Mouse (Mus musculus) MEL (cell line): Measurements from ENCODE around the gene Tnfrsf19. TPM values are rescaled to one million over a fixed set of nuclear protein-coding genes. Genes with fewer than 3 reads are reported as not detected.

Experiments
- DNase-seq: peaks from one replicate; pipeline ENCODE4 v3.0.0; 2011; ENCODE audit warnings: low read depth, low spot score
- H3K27ac ChIP-seq: 2 replicates; pipeline ENCODE4 v1.5.1; 2012; ENCODE audit warnings: low read depth, mild to moderate bottlenecking, control low read depth, low read length, moderate library complexity; ENCODE audit not compliant: control insufficient read depth
- H3K27me3 ChIP-seq, 2 experiments: fragments of 150-350 bp in 1 of 2; sonication (generic) in 1 of 2; 2 replicates each; pipeline ENCODE4 v1.6.1; 2012; ENCODE audit warnings: low read length in 2 of 2, mild to moderate bottlenecking in 2 of 2, improper control_type of control experiment in 1 of 2, moderate library complexity in 1 of 2; ENCODE audit not compliant: insufficient read depth in 2 of 2, control insufficient read depth in 1 of 2
- H3K36me3 ChIP-seq, 2 experiments: 2 replicates each; pipeline ENCODE4 v1.6.1; 2012 to 2014; ENCODE audit warnings: low read length in 2 of 2, improper control_type of control experiment in 1 of 2, inconsistent platforms in 1 of 2, mild to moderate bottlenecking in 1 of 2; ENCODE audit not compliant: insufficient read depth in 2 of 2, control insufficient read depth in 1 of 2
- H3K4me1 ChIP-seq, 2 experiments: fragments of 150-350 bp in 1 of 2; sonication (generic) in 1 of 2; 2 replicates each; pipeline ENCODE4 v1.6.1; 2012; ENCODE audit warnings: low read length in 2 of 2, improper control_type of control experiment in 1 of 2, mild to moderate bottlenecking in 1 of 2; ENCODE audit not compliant: insufficient read depth in 2 of 2, control insufficient read depth in 1 of 2
- H3K4me3 ChIP-seq, 2 experiments: fragments of 150-350 bp in 1 of 2; sonication (generic) in 1 of 2; 2 replicates each; pipeline ENCODE4 v1.5.1; 2012; ENCODE audit warnings: low read depth in 2 of 2, low read length in 2 of 2, mild to moderate bottlenecking in 2 of 2, moderate library complexity in 2 of 2, control low read depth in 1 of 2, improper control_type of control experiment in 1 of 2; ENCODE audit not compliant: control insufficient read depth in 1 of 2, insufficient read depth in 1 of 2
- H3K79me2 ChIP-seq: 2 replicates; pipeline ENCODE4 v1.6.1; 2012; ENCODE audit warnings: mild to moderate bottlenecking, low read length, moderate library complexity; ENCODE audit not compliant: control insufficient read depth, poor library complexity, insufficient read depth
- H3K9ac ChIP-seq: 2 replicates; pipeline ENCODE4 v1.6.1; 2012; ENCODE audit warnings: low read depth, mild to moderate bottlenecking, control low read depth, low read length, moderate library complexity; ENCODE audit not compliant: control insufficient read depth, poor library complexity, severe bottlenecking
- H3K9me3 ChIP-seq: fragments of 150-350 bp; sonication (generic); replicated peaks from 2 replicates; pipeline ENCODE4 v1.6.1; 2012; ENCODE audit warnings: mild to moderate bottlenecking, low read length, improper control_type of control experiment, moderate library complexity; ENCODE audit not compliant: insufficient read depth
- CHD1 ChIP-seq: IDR thresholded peaks from 2 replicates; pipeline ENCODE4 v1.6.1; 2012; ENCODE audit warnings: low read depth, mild to moderate bottlenecking, inconsistent platforms, low read length, improper control_type of control experiment
- E2F4 ChIP-seq: IDR thresholded peaks from 2 replicates; pipeline ENCODE4 v1.6.1; 2011; ENCODE audit warnings: low read depth, low read length, improper control_type of control experiment, borderline replicate concordance
- EP300 ChIP-seq, 2 experiments: IDR thresholded peaks; 2 replicates each; pipeline ENCODE4 v1.6.1; 2011; ENCODE audit warnings: improper control_type of control experiment in 2 of 2, low read length in 2 of 2, low read depth in 1 of 2, mild to moderate bottlenecking in 1 of 2
- GABPA ChIP-seq: IDR thresholded peaks from 2 replicates; pipeline ENCODE4 v1.6.1; 2012; ENCODE audit warnings: low read depth, mild to moderate bottlenecking, inconsistent platforms, low read length, improper control_type of control experiment, moderate library complexity
- GATA1 ChIP-seq: IDR thresholded peaks from 2 replicates; pipeline ENCODE4 v1.6.1; 2011; ENCODE audit warnings: low read depth, low read length, improper control_type of control experiment
- HCFC1 ChIP-seq: IDR thresholded peaks from 2 replicates; pipeline ENCODE4 v1.6.1; 2012; ENCODE audit warnings: low read depth, mild to moderate bottlenecking, inconsistent platforms, low read length, improper control_type of control experiment, moderate library complexity
- JUND ChIP-seq: IDR thresholded peaks from 2 replicates; pipeline ENCODE4 v1.6.1; 2011; ENCODE audit warnings: low read depth, mild to moderate bottlenecking, improper control_type of control experiment, low read length
- MAX ChIP-seq: IDR thresholded peaks from 2 replicates; pipeline ENCODE4 v1.6.1; 2011; ENCODE audit warnings: low read length, improper control_type of control experiment
- MEF2A ChIP-seq: IDR thresholded peaks from 2 replicates; pipeline ENCODE4 v1.6.1; 2014; ENCODE audit warnings: low read depth, mild to moderate bottlenecking, inconsistent platforms, low read length, improper control_type of control experiment; ENCODE audit not compliant: poor library complexity, insufficient replicate concordance, severe bottlenecking; ENCODE audit errors: extremely low read depth
- MYB ChIP-seq: IDR thresholded peaks from 2 replicates; pipeline ENCODE4 v1.6.1; 2011; ENCODE audit warnings: mild to moderate bottlenecking, low read depth, low read length, improper control_type of control experiment
- MYC ChIP-seq: IDR thresholded peaks from 2 replicates; pipeline ENCODE4 v1.6.1; 2011; ENCODE audit warnings: low read depth, mild to moderate bottlenecking, low read length, improper control_type of control experiment, moderate library complexity
- NELFE ChIP-seq: IDR thresholded peaks from 2 replicates; pipeline ENCODE4 v1.6.1; 2011; ENCODE audit warnings: low read depth, low read length, improper control_type of control experiment
- POLR2A ChIP-seq, 2 experiments: IDR thresholded peaks; 2 replicates each; pipeline ENCODE4 v1.6.1; 2011 to 2012; ENCODE audit warnings: low read length in 2 of 2, mild to moderate bottlenecking in 2 of 2, control low read depth in 1 of 2, improper control_type of control experiment in 1 of 2, low read depth in 1 of 2, moderate library complexity in 1 of 2; ENCODE audit not compliant: control insufficient read depth in 1 of 2, insufficient read depth in 1 of 2, poor library complexity in 1 of 2
- POLR2AphosphoS5 ChIP-seq: IDR thresholded peaks from 2 replicates; pipeline ENCODE4 v1.6.1; 2012; ENCODE audit warnings: low read depth, borderline replicate concordance, mild to moderate bottlenecking, inconsistent platforms, low read length, moderate library complexity, mixed read lengths
- RCOR1 ChIP-seq: IDR thresholded peaks from 2 replicates; pipeline ENCODE4 v1.6.1; 2012; ENCODE audit warnings: low read depth, mild to moderate bottlenecking, inconsistent platforms, low read length, improper control_type of control experiment
- SIN3A ChIP-seq: IDR thresholded peaks from 2 replicates; pipeline ENCODE4 v1.6.1; 2012; ENCODE audit warnings: low read length, improper control_type of control experiment, inconsistent platforms
- ZKSCAN1 ChIP-seq: IDR thresholded peaks from 2 replicates; pipeline ENCODE4 v1.6.1; 2012; ENCODE audit warnings: low read depth, mild to moderate bottlenecking, inconsistent platforms, low read length, improper control_type of control experiment, moderate library complexity
- polyA plus RNA-seq, 2 experiments: library from polyadenylated mRNA; stranded (reverse) in 1 of 2; unstranded in 1 of 2; fragments of >175 nt in 1 of 2; fragments of >200 nt in 1 of 2; gene quantifications; 2 replicates each; pipeline versions ENCODE4 v1.2.1 to v1.2.4; 2012; ENCODE audit warnings: low replicate concordance in 2 of 2, low read depth in 1 of 2; ENCODE audit not compliant: insufficient read length in 2 of 2, insufficient read depth in 1 of 2, missing spikeins in 1 of 2
- total RNA-seq: library from RNA; depleted of rRNA; stranded (reverse); fragments of 300-350 nt; gene quantifications from 2 replicates; pipeline ENCODE4 v1.2.3, GENCODE M21; 2012

Tnfrsf19 gene
- total and polyA plus RNA-seq, 3 experiments, result not detected

DNA sequence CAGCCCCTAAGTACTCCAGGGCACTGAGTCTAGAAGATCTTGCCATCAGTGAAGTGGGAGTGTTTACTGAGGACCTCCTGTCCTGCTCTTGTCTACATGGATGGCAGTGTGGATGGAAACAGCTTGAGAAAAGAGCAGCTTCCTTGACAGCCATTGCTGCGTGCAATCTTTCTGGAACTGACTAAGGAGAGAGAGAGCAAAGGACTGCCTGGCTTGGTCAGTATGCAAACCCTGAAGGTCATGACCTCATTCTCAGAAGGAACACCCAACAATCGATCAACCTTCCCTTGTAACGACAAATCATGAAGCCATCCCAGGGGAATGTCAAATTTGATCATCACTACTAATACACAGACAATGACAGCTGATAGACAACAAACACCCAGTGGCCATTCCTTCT, 70.1 kb downstream of the Tnfrsf19 start:
- Histone ChIP-seq H3K79me2 (no peaks in the 10 kb centered on the region), H3K9ac (no peak overlapping the region), H3K27ac (no peak overlapping the region), H3K36me3 (no peaks in the 10 kb centered on the region), H3K4me3 (no peak overlapping the region), H3K9me3 (no peaks in the 10 kb centered on the region), H3K4me1 (no peaks in the 10 kb centered on the region), H3K27me3 (no peaks in the 10 kb centered on the region)
- DNase-seq, result no peak
- TF ChIP-seq MAX, result no peak
- no peak for TF ChIP-seq POLR2A (IDR thresholded peaks at IDR 0.05; ENCODE audit: control insufficient read depth in 1 of 2, insufficient read depth in 1 of 2, low read depth in 1 of 2, low read length in 2 of 2, poor library complexity in 1 of 2)
- no peak for TF ChIP-seq SIN3A
- TF ChIP-seq GABPA, result no peak
- no peak for TF ChIP-seq MYB
- no peak for TF ChIP-seq EP300 (IDR thresholded peaks at IDR 0.05; ENCODE audit: low read depth in 1 of 2, low read length in 2 of 2)
- TF ChIP-seq ZKSCAN1, result no peak
- TF ChIP-seq E2F4, result no peak
- TF ChIP-seq JUND, result no peak
- no peak for TF ChIP-seq RCOR1
- no peak for TF ChIP-seq GATA1
- TF ChIP-seq MYC, result no peak
- TF ChIP-seq, all 39 proteins: peak for 0

DNA sequence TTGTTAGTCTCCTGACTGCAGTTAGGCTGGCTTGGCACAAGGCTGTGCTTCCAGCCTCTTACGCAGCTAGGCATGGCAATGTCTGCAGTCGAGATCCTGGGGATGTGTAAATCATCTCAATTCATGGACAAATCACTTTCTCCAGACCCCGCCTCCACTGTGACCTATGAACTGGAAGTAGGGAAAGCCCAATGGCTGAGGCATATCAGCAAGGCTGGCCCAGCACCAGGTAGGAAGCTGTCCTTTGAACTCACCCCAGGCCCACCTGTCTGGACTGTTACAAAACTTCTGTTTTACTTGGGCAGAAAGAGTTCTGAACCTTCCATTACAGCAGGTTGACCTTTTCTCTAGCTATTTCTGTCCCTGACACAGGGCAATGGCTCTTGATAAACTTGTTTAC, 70.6 kb downstream of the Tnfrsf19 start:
- DNase-seq, result no peak
- H3K9ac ChIP-seq, result no peak overlapping the region
- TF ChIP-seq MYB (no peak), NELFE (no peak), CHD1 (no peak), POLR2AphosphoS5 (no peak), MEF2A (no peak), HCFC1 (no peak)

More for the DNA sequence above, 70.6 kb downstream of the Tnfrsf19 start:
- no peak overlapping the region for H3K27ac ChIP-seq
- no peaks in the 10 kb centered on the region for H3K36me3 ChIP-seq
- H3K79me2 ChIP-seq, result no peaks in the 10 kb centered on the region
- no peaks in the 10 kb centered on the region for H3K27me3 ChIP-seq
- H3K4me1 ChIP-seq, result no peaks in the 10 kb centered on the region
- no peaks in the 10 kb centered on the region for H3K9me3 ChIP-seq
- H3K4me3 ChIP-seq, result no peak overlapping the region
